Mouse (Mus musculus): ENCODE data around the gene Eml1. TPM values are rescaled to one million over a fixed set of nuclear protein-coding genes. Genes with fewer than 3 reads are reported as not detected.

The Eml1 gene
- polyA plus RNA-seq, 1 experiment from 2014 or later = 77.5 TPM

DNA sequence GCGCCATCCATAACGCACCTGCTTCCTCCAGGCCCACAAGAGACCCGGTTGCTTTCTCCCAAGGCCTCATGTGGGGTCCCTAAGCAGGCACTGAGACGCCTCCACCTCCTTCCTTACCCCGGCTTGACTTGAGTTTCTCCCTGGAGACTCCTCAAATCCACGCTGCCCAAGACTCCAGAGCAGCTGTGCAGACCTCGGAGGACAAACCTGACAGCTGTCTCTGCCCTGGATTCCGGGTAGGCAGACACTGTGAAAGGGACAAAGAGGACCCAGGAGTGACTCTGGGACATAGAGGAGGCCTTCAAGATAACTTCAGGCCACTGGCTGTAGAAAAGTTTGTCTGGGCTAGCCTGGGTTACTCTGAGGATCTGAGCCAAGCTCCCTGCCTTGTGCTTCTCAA, 3.9 kb downstream of the Eml1 start:
- no peak overlapping the region for H3K4me3 ChIP-seq (replicated peaks)
- H3K9ac ChIP-seq = no peak overlapping the region
- H3K27ac ChIP-seq = 0 out of 2 replicates have a peak overlapping the region, but pooled peaks have one; percentile 59
- peaks cover 46% of the 10 kb centered on the region for H3K4me1 ChIP-seq
- no peaks in the 10 kb centered on the region for H3K9me3 ChIP-seq (replicated peaks)
- H3K36me3 ChIP-seq = no peaks in the 10 kb centered on the region
- 72% methylated on average over 8 of the region's 8 CpGs for WGBS
- ATAC-seq (replicated peaks; ENCODE audit: low FRiP score) = no peak
- no peak overlapping the region for H3K4me2 ChIP-seq
- H3K27me3 ChIP-seq = no peaks in the 10 kb centered on the region

DNA sequence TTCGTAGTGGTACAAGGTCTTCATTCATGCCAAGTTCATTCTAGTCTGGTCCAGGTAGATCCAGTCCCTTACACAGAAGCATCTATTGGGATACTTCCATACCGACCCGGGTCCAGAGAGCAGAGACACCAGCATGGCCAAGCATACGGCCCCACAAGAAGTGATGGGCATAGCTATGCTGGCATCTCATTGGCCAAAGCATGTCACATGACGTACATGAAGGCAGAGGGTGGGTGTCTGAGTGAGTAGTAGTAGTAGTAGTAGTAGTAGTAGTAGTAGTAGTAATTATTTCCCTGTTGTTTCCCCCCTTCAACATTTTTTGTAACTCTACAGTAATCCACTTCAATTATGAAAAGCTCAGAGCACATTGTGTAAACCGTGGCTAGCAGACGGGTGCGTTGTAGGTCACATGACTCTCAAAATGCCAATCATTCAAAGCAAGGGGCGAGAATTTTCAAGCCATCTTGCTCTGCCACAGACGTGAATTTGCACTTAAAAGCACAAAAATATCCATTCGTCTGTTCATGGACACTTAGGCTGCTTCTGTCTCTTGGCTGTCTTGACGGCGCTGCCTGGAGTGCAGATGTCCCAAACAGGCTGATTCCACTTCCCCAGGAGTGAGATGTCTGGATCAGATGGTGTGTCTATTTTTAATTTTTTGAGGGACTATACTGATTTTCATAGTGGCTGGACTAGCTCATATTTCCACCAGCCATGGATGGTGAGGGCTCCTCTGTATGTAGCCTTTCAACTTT, 7.8 kb downstream of the Eml1 start:
- Histone ChIP-seq H3K4me2 (no peak overlapping the region), H3K4me1 (peaks cover 18% of the 10 kb centered on the region), H3K27me3 (no peaks in the 10 kb centered on the region), H3K27ac (no peak overlapping the region), H3K9ac (no peak overlapping the region), H3K9me3 (replicated peaks) (no peaks in the 10 kb centered on the region), H3K4me3 (replicated peaks) (no peak overlapping the region), H3K36me3 (no peaks in the 10 kb centered on the region)
- no peak for ATAC-seq (replicated peaks; ENCODE audit: low FRiP score)
- WGBS = 88% methylated on average over 13 of the region's 13 CpGs

DNA sequence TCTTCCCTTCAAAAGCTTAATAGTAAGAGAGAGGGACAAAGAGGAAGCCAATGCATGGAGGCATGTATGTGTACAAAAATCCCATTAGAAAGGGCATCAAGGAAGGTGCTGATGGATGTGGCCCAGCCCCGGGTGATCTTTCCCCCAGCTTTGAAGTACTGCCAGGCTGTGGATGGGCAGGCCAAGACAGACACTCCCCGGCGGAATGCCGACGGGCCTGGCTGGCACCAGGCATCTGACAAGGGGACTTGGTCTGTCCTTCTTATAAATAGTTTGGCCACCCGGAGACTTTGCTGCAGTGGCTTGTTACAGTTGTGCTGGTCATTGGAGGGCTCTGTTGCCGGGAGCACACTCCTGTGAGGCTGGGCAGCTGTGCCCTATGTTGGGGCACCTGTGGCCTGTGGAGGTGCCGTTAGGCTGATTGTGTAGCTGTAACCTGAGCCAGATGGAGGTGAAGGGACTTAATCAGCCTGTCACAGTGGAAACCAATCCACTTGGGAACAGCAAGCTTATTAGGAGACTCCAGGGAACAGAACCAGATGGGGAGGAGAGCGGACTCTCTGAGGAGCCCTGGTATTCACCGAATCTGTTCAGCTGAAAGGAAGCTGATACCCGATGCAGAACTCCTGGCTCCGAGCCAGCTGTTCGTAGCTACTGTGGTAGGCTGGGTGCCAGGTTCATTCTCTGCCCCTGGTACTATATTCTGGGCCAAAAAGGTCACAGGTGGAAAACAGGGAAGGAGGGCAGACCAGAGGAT, 15.9 kb downstream of the Eml1 start:
- ATAC-seq (replicated peaks; ENCODE audit: low FRiP score) = peak; percentile 49
- no peak overlapping the region for H3K27ac ChIP-seq
- WGBS = 48% methylated on average over 13 of the region's 13 CpGs

DNA sequence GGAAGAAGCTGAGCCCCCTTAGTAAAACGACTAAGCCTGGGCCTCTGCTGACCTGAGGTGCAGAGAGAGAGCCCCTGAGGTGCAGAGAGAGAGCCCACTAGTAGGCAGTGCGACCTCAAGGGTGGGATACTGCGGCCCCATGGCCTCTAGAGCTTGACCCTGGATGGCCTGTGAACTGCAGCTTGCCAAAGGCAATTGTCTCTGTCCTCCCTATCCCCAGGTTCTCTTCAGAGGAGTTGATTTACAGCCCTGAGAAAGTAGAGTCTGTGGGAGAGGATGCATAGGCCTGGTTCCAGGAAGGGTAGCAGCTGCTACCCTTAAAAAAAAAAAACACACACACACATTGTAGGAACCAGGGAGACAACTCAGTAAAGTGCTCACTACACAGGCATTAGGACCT, 19.0 kb downstream of the Eml1 start:
- ATAC-seq (replicated peaks; ENCODE audit: low FRiP score) = no peak
- H3K27me3 ChIP-seq = no peaks in the 10 kb centered on the region
- no peaks in the 10 kb centered on the region for H3K9me3 ChIP-seq (replicated peaks)
- H3K27ac ChIP-seq = no peak overlapping the region
- peaks cover 52% of the 10 kb centered on the region for H3K4me1 ChIP-seq
- no peaks in the 10 kb centered on the region for H3K36me3 ChIP-seq
- 13% methylated on average over 3 of the region's 3 CpGs for WGBS
- H3K9ac ChIP-seq = no peak overlapping the region
- H3K4me2 ChIP-seq = no peak overlapping the region
- H3K4me3 ChIP-seq (replicated peaks) = no peak overlapping the region

More for the DNA sequence above, 15.9 kb downstream of the Eml1 start:
- H3K36me3 ChIP-seq = no peaks in the 10 kb centered on the region
- no peak overlapping the region for H3K4me3 ChIP-seq (replicated peaks)
- H3K27me3 ChIP-seq = no peaks in the 10 kb centered on the region
- no peak overlapping the region for H3K9ac ChIP-seq
- no peaks in the 10 kb centered on the region for H3K9me3 ChIP-seq (replicated peaks)
- H3K4me2 ChIP-seq = no peak overlapping the region
- peaks cover 26% of the 10 kb centered on the region for H3K4me1 ChIP-seq

DNA sequence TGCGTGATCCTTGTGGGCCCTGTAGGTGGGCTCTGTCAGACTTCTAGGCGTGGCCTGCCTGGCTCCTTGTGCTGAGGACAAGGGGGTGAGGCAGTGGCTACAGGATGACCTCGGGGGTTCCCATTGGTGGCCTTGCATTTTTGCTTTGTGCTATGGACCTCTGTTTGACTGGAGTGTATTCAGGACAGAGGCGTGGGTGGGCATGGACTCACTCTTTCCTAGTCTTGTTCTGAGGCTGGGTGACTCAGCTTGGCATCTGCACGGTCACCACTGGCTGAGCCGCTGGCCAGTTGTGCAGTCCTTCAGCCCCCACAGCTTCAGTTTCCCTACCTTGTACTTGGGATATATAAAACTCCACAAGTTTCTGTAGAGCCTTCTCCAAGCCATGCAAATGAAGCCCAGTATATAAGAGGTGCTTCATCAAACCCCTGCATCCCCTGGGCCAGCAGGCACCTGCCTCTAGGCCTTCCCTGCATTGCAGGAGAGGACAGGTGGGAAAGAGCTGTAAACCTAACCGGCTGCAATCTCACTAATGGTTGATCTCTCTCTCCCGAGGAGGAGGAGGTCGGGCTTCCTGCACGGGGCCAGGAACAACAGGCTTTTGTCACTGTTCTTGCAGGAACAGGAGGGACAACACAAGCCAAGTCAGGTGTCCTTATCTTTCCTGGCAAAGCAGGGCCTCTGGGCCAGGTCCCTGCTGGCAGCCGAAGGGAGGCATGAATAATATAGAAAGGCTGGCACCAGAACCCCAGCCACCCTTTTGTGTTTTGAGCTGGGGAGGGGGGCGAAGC, 21.7 kb downstream of the Eml1 start:
- Histone ChIP-seq H3K9me3 (replicated peaks) (no peaks in the 10 kb centered on the region), H3K4me3 (replicated peaks) (no peak overlapping the region), H3K4me1 (peaks cover 59% of the 10 kb centered on the region), H3K36me3 (no peaks in the 10 kb centered on the region), H3K4me2 (no peak overlapping the region), H3K9ac (no peak overlapping the region), H3K27ac (no peak overlapping the region), H3K27me3 (no peaks in the 10 kb centered on the region)
- WGBS = 66% methylated on average over 12 of the region's 12 CpGs
- no peak for ATAC-seq (replicated peaks; ENCODE audit: low FRiP score)

DNA sequence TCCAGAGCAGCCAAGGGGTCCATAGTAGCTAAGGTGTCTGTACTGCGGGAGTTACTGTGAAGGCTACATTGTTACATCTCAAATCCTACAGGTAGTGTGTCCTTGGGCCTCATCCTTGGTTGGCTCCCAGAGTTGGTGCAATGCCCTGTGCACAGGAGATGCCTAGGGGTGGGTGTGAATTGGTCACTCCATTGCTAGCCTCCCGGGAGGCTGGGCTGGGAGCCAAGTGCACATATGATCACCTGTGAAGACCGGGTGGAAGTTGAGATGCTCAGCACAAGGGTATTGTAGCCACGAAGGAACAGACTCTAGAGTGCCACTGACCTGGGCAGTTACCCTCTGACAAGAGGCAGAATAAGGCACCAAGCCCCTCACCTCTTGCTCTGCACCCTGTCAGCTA, 22.3 kb downstream of the Eml1 start:
- Histone ChIP-seq H3K4me1 (peaks cover 61% of the 10 kb centered on the region), H3K27ac (peak overlapping the region; percentile 74), H3K9ac (0 out of 2 replicates have a peak overlapping the region, but pooled peaks have one; percentile 25)

DNA sequence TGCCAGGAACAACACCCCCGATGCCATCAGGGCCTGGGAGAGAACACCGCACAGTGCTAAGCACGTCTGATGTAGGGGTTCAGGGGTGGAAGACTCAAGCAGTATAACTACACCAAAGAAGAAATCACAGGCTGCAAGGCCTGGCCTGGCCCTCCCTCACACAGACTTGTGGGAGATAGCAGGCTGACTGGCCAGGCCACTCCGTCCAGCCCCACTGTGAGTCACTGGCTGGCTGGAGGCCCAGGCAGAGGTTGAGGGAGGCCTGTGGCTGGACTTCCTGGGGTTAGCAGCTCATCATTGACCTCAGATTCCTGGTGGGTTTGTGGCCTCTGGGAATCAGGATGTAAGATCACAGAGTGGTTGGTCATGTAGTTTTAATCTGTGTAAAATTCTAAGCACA, 22.9 kb downstream of the Eml1 start:
- Histone ChIP-seq H3K27me3 (no peaks in the 10 kb centered on the region), H3K9me3 (replicated peaks) (no peaks in the 10 kb centered on the region), H3K4me1 (peaks cover 61% of the 10 kb centered on the region), H3K27ac (peak overlapping the region; percentile 74), H3K36me3 (no peaks in the 10 kb centered on the region), H3K4me3 (replicated peaks) (no peak overlapping the region), H3K4me2 (no peak overlapping the region), H3K9ac (0 out of 2 replicates have a peak overlapping the region, but pooled peaks have one; percentile 25)
- WGBS = 55% methylated on average over 4 of the region's 4 CpGs
- ATAC-seq (replicated peaks; ENCODE audit: low FRiP score) = peak; percentile 78

More for the DNA sequence above, 22.3 kb downstream of the Eml1 start:
- Histone ChIP-seq H3K4me2 (no peak overlapping the region), H3K4me3 (replicated peaks) (no peak overlapping the region), H3K9me3 (replicated peaks) (no peaks in the 10 kb centered on the region), H3K36me3 (no peaks in the 10 kb centered on the region), H3K27me3 (no peaks in the 10 kb centered on the region)
- no peak for ATAC-seq (replicated peaks; ENCODE audit: low FRiP score)
- 72% methylated on average over 4 of the region's 4 CpGs for WGBS

DNA sequence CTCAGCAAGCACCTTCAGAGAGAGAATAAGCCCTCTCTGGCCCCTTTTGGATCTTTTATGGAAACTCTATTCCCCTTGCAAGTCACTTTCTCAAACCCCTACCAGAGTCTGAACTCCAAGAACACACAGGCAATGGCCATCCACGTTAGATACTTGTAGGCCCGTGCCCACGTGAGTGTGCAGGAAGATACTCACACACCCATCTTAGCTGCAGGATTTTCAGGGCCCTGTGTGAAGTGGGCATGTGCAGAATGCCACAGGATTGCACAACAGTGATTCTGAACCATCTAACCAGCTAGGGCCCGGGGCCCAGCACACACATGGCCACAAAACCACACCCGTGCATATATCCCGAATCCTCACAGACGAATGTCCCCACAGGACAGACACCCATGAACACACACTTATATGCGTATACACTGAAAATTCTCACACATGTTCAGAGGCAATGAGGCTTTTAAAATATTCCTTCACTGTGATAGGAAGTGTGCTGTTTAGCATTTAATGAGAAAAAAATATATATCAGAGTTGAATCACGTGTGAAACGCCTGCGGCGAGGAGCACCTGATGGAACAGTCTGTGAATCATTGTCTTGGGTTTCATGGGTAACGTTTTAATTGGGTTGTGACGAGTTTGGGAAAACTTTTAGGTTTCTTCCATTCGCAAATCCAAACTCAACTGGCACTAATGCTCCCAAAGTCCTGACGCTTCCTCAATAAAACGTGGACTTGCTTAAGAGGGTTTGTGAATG, 24.0 kb downstream of the Eml1 start:
- no peaks in the 10 kb centered on the region for H3K36me3 ChIP-seq
- no peaks in the 10 kb centered on the region for H3K9me3 ChIP-seq (replicated peaks)
- no peak overlapping the region for H3K4me3 ChIP-seq (replicated peaks)
- H3K4me2 ChIP-seq = no peak overlapping the region
- no peaks in the 10 kb centered on the region for H3K27me3 ChIP-seq
- H3K4me1 ChIP-seq = peaks cover 58% of the 10 kb centered on the region
- ATAC-seq (replicated peaks; ENCODE audit: low FRiP score) = no peak
- peak overlapping the region; percentile 22; the same call in 1 of the 2 replicates for H3K27ac ChIP-seq
- WGBS = 86% methylated on average over 17 of the region's 17 CpGs
- H3K9ac ChIP-seq = no peak overlapping the region

DNA sequence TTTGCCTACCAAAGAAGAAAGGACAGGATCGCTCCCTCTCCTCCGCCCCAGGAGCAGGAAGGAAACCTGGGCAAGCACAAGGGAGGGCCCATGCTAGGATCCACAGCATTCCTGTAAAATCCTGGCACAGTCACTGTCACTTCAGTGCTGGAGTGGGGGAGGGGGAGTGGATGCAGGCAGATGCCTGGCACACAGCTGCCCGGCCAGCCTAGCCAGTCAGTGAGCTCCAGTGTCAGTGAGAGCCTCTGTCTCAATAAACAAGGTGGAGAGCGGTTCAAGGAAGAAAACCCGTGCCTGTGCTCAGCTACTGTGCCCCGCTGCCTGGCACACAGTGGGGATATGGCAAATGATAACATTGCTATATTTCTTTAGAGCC, 24.5 kb downstream of the Eml1 start:
- Histone ChIP-seq H3K36me3 (no peaks in the 10 kb centered on the region), H3K9ac (no peak overlapping the region), H3K9me3 (replicated peaks) (no peaks in the 10 kb centered on the region), H3K4me1 (peaks cover 52% of the 10 kb centered on the region), H3K4me3 (replicated peaks) (no peak overlapping the region), H3K27ac (peak overlapping the region; percentile 22; the same call in 1 of the 2 replicates), H3K27me3 (no peaks in the 10 kb centered on the region), H3K4me2 (no peak overlapping the region)
- ATAC-seq (replicated peaks; ENCODE audit: low FRiP score) = no peak
- 78% methylated on average over 6 of the region's 6 CpGs for WGBS

DNA sequence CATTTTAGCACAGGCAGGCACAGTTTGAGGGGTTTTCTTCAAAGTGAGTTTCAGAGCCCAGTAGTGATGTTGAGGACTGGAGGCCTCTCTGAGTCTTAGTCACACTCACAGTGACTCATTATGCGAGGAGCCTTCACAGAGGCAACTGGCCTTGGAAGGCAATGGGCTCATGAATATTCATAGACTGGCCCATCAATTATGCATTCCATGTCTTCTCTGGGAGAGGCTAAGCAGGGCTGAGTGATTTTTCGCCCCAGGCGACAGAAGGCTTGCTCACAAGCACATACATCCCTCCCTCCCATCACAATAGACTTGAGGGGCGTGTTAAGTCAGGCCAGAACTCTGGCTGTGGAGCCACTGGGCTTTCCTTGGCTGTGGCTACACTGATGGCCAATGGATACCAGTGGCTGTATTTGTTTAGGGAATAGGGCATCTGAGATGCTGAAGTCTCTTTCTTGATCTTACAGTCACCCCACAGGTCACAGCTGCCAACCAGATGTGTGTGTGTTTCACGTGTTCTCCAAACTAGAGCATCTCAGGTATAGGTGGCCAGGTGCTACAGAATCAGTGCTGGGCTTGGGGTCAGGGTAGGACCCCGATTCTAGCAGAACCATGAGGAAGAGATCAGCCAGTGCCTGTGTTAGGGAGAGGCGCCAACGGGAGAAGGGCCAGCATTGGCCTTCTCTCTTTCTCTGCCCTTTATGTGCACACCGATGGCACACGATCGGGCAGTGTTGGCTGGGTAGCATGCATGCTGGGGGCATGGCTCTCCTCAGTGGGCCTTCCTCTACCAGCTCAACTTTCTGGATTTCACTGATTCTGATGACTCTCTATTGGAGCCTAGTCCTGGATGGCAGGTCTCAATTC, 25.6 kb downstream of the Eml1 start:
- no peak overlapping the region for H3K4me2 ChIP-seq
- WGBS = 77% methylated on average over 11 of the region's 11 CpGs
- no peaks in the 10 kb centered on the region for H3K27me3 ChIP-seq
- ATAC-seq (replicated peaks; ENCODE audit: low FRiP score) = peak; percentile 71
- no peaks in the 10 kb centered on the region for H3K36me3 ChIP-seq
- H3K27ac ChIP-seq = 0 out of 2 replicates have a peak overlapping the region, but pooled peaks have one; percentile 22
- H3K9ac ChIP-seq = no peak overlapping the region
- peaks cover 47% of the 10 kb centered on the region for H3K4me1 ChIP-seq
- H3K4me3 ChIP-seq (replicated peaks) = no peak overlapping the region
- H3K9me3 ChIP-seq (replicated peaks) = no peaks in the 10 kb centered on the region

DNA sequence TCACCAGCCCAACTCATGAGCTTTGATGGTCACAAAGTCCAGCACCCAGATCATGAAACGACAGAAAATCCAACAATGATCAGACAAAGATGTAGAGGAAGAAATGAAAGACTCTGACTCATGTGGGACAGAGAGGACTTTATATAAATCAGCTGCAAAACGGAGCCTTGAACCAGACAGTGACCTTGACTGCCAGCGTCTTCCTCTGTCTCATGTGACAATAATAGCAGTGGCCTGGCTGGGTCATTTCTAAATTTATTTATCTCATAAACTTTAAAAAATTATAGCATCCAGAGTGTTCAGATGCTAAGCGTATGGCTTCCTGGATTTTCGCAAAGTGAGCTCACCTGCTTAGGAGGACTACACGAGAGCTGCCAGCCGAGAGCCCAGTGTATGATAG, 27.9 kb downstream of the Eml1 start:
- 70% methylated on average over 7 of the region's 7 CpGs for WGBS
- H3K27ac ChIP-seq = no peak overlapping the region
- H3K9ac ChIP-seq = no peak overlapping the region
- H3K36me3 ChIP-seq = no peaks in the 10 kb centered on the region
- H3K4me1 ChIP-seq = peaks cover 32% of the 10 kb centered on the region
- H3K27me3 ChIP-seq = no peaks in the 10 kb centered on the region
- no peaks in the 10 kb centered on the region for H3K9me3 ChIP-seq (replicated peaks)
- ATAC-seq (replicated peaks; ENCODE audit: low FRiP score) = no peak
- H3K4me2 ChIP-seq = no peak overlapping the region
- no peak overlapping the region for H3K4me3 ChIP-seq (replicated peaks)

Data from kidney, embryonic 15.5 days (tissue).